Mouse (Mus musculus) limb, embryonic 13.5 days (tissue): ENCODE data around the gene Lyar. TPM values are rescaled to one million over a fixed set of nuclear protein-coding genes. Genes with fewer than 3 reads are reported as not detected.
A peak's percentile ranks its signal among the peaks of the same experiment; 100 is the strongest.

Source experiments
- ATAC-seq: fragments of 200-750 bp; cut with Nextera tagmentation; 2 replicates; pipeline ENCODE4 v1.8.0; 2017; ENCODE audit warnings: low read depth, moderate number of reproducible peaks, moderate TSS enrichment; ENCODE audit not compliant: low FRiP score
- H3K27ac ChIP-seq: fragments of 300-500 bp; sonication (generic); 2 replicates; pipeline ENCODE4 v1.5.1; 2015; ENCODE audit warnings: inconsistent platforms, mild to moderate bottlenecking, moderate library complexity
- H3K27me3 ChIP-seq: fragments of 300-500 bp; sonication (generic); 2 replicates; pipeline ENCODE4 v1.6.1; 2015; ENCODE audit warnings: mild to moderate bottlenecking, inconsistent platforms
- H3K36me3 ChIP-seq: fragments of 300-500 bp; sonication (generic); 2 replicates; pipeline ENCODE4 v1.6.1; 2015; ENCODE audit warnings: inconsistent platforms, mild to moderate bottlenecking, moderate library complexity
- H3K4me1 ChIP-seq: fragments of 300-500 bp; sonication (generic); 2 replicates; pipeline ENCODE4 v1.6.1; 2015; ENCODE audit warnings: inconsistent platforms
- H3K4me2 ChIP-seq: fragments of 300-500 bp; sonication (generic); replicated peaks from 2 replicates; pipeline ENCODE4 v1.6.1; 2015; ENCODE audit warnings: inconsistent platforms, mild to moderate bottlenecking, moderate library complexity
- H3K4me3 ChIP-seq: fragments of 300-500 bp; sonication (generic); 2 replicates; pipeline ENCODE4 v1.5.1; 2015; ENCODE audit warnings: moderate library complexity, mild to moderate bottlenecking, inconsistent platforms
- H3K9ac ChIP-seq: fragments of 300-500 bp; sonication (generic); 2 replicates; pipeline ENCODE4 v1.6.1; 2015; ENCODE audit warnings: mild to moderate bottlenecking, inconsistent platforms
- H3K9me3 ChIP-seq: fragments of 300-500 bp; sonication (generic); 2 replicates; pipeline ENCODE4 v1.6.1; 2016; ENCODE audit warnings: inconsistent platforms
- WGBS: fragments of 180-500 bp; shearing (Covaris S2); methylation state at CpG from one replicate; pipeline ENCODE4 v1.1.7; 2015; 5-methylcytosine and 5-hydroxymethylcytosine counted together
- polyA plus RNA-seq: library from polyadenylated mRNA; unstranded; fragments of >200 nt; fragmentation: Nextera tagmentation; extraction: Ambion mirVana; gene quantifications from 2 replicates; pipeline ENCODE4 v1.2.1, GENCODE M21; 2015

Gene Lyar
- polyA plus RNA-seq, result 115 and 118 TPM in 2 replicates

DNA sequence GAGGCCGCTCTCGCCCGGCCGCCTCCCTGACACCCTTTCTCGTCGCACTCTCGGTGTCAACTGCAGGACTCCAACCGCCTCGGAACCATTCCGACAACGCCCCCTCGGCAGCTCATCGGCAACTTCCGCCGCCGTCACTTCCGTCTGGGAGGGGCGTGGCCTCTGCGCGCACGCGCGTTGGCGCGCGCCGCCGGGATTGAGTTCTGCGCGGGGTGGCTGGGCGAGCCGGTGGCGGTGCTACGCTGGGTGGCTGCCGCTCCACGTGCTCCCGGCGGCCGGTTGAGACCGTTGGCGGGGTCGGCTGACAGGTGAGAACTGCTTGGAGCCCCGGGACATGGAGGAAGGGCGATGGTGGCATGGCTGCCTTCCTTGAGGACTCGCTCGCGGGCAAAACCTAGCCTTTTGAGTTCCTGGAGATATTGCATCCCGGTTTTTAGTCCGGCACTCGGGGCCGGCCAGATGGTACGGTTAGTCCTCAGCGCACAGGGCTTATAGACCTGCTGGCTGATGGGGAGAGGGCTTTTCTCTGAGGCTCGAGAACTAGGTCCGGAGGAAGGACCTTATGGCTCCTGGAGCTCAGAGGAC is at the start of gene Lyar, which contains the start of gene Zbtb49:
Gene Lyar (plus strand): TSS at position 143 of the 585 bp plus-strand sequence.
Gene Zbtb49 (minus strand): TSS at position 130 of the 585 bp plus-strand sequence.
- peak; percentile 93 for ATAC-seq
- Histone ChIP-seq H3K9ac (peak within 1 kb of the TSS; percentile 82), H3K9me3 (no peaks in the 10 kb centered on the region), H3K4me1 (peaks cover 21% of the 10 kb centered on the region), H3K36me3 (peaks cover 32% of the 10 kb centered on the region), H3K27me3 (no peaks in the 10 kb centered on the region), H3K27ac (peak within 1 kb of the TSS; percentile 33), H3K4me2 (peak within 1 kb of the TSS; percentile 92), H3K4me3 (peak within 1 kb of the TSS; percentile 92)
- WGBS, result under 1% methylated on average over 55 of the region's 55 CpGs

DNA sequence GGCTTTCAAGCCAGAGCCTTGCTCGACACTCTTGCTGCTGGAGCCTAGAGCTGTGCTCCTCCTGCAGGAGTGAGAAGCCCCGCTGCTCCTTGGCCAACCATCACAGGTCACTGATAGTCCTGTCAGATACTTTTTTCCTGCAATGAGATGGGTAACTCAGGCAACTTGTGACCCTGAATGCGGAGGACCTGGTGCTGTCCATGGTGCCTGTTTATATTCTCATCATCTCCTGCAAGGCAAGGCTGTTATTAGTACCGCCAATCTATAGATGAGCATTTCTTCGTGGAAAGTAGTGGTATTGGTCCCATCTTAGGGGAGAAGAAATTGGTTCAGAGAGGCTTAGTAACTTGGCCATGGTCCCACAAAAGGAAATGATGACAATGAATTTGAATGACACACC is 46.5 kb upstream of the Lyar start:
- H3K4me1 ChIP-seq, result no peaks in the 10 kb centered on the region
- H3K9ac ChIP-seq, result no peak overlapping the region
- no peak for ATAC-seq
- no peaks in the 10 kb centered on the region for H3K9me3 ChIP-seq
- H3K4me3 ChIP-seq, result no peak overlapping the region
- no peak overlapping the region for H3K27ac ChIP-seq
- H3K36me3 ChIP-seq, result no peaks in the 10 kb centered on the region
- WGBS, result 47% methylated on average over 5 of the region's 5 CpGs
- no peaks in the 10 kb centered on the region for H3K27me3 ChIP-seq
- no peak overlapping the region for H3K4me2 ChIP-seq

DNA sequence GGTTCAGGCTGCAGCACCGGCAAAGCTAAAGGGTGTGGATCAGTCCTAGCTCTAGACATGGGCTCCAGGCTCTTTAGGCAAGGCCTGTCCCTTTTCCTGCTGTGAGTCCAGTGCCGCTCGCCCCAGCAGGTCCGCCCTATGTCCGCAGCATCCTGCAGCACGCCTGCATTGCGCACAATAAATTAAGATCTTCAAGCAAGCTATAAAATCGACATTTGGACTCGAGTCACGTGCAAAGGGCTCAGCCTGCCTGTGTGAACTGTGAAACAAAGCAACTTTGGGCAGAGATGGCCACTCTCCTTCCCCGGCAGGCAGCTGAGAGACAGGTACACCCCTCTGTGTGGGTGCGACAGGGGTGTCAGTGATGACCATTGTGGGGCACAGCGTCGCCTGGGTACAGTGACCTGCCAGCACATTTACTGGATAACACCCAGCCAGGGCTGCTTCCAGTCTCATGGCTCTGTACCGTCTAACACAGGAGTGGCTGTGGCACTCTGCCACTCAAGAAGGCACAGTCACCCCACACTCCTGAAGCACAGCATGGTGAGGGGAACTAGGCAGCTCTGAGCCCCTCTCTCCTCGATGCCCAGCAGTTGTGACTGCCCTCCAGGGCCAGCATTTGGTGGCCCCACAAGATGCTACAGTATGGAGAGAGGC is 45.9 kb upstream of the Lyar start:
- no peak for ATAC-seq
- H3K27me3 ChIP-seq, result no peaks in the 10 kb centered on the region
- H3K9me3 ChIP-seq, result no peaks in the 10 kb centered on the region
- H3K9ac ChIP-seq, result no peak overlapping the region
- 68% methylated on average over 16 of the region's 16 CpGs for WGBS
- no peaks in the 10 kb centered on the region for H3K4me1 ChIP-seq
- no peak overlapping the region for H3K27ac ChIP-seq
- no peak overlapping the region for H3K4me2 ChIP-seq
- no peak overlapping the region for H3K4me3 ChIP-seq
- no peaks in the 10 kb centered on the region for H3K36me3 ChIP-seq

GRCm38 (mm10) chr5:38184688-38185285 is 35.5 kb upstream of the Lyar start:
- H3K9me3 ChIP-seq, result no peaks in the 10 kb centered on the region
- no peaks in the 10 kb centered on the region for H3K4me1 ChIP-seq
- no peak overlapping the region for H3K4me2 ChIP-seq
- 87% methylated on average over 6 of the region's 6 CpGs for WGBS
- H3K27me3 ChIP-seq, result no peaks in the 10 kb centered on the region
- no peak overlapping the region for H3K27ac ChIP-seq
- H3K9ac ChIP-seq, result no peak overlapping the region
- no peaks in the 10 kb centered on the region for H3K36me3 ChIP-seq
- no peak overlapping the region for H3K4me3 ChIP-seq
- ATAC-seq, result no peak

DNA sequence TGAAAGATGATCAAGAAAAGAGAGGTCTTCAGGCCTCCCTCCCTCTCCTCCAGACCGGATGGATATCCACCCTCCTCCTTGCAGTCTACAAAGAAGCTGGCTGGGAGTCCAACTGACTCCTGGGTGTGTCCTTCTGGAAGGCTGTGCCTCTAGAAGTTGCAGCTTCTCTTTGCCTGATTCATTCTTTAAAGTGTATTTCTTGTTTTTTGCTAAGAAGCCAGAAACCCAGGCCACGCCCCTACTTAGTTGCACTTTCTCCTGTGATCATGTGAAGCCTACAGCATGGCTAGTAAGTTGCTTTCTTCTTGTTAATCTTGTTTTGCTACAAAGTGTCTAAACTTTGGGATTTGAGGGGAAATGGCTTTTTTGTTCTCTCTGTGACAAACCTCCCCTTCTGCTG is 33.3 kb upstream of the Lyar start:
- Histone ChIP-seq H3K4me3 (no peak overlapping the region), H3K27me3 (no peaks in the 10 kb centered on the region), H3K9ac (no peak overlapping the region), H3K4me1 (no peaks in the 10 kb centered on the region), H3K9me3 (no peaks in the 10 kb centered on the region), H3K36me3 (no peaks in the 10 kb centered on the region), H3K4me2 (no peak overlapping the region), H3K27ac (no peak overlapping the region)
- 91% methylated on average over 2 of the region's 2 CpGs for WGBS
- ATAC-seq, result no peak

DNA sequence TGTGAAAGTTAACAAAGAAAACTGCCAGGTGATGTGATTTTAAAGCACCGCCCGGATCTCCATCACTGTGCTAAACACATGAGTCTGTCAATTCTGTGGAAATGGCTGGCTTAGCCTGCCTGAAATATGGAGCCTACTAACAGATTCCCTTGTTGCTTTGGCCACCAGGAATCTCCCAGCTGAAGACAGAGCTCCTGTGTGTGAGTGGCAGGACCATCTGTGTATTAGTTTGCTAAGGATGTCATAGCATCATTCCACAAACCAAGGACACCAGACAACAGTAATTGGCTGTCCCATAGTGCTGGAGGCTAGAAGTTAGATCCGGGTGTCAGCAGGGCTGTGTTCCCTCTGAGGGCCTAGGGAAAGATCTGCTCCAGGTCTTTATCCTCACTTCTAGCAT is 29.4 kb upstream of the Lyar start:
- H3K4me3 ChIP-seq, result no peak overlapping the region
- H3K9me3 ChIP-seq, result no peaks in the 10 kb centered on the region
- no peak overlapping the region for H3K9ac ChIP-seq
- no peaks in the 10 kb centered on the region for H3K27me3 ChIP-seq
- no peak overlapping the region for H3K4me2 ChIP-seq
- H3K36me3 ChIP-seq, result no peaks in the 10 kb centered on the region
- ATAC-seq, result no peak
- H3K27ac ChIP-seq, result no peak overlapping the region
- H3K4me1 ChIP-seq, result no peaks in the 10 kb centered on the region
- WGBS, result 87% methylated on average over 3 of the region's 3 CpGs

DNA sequence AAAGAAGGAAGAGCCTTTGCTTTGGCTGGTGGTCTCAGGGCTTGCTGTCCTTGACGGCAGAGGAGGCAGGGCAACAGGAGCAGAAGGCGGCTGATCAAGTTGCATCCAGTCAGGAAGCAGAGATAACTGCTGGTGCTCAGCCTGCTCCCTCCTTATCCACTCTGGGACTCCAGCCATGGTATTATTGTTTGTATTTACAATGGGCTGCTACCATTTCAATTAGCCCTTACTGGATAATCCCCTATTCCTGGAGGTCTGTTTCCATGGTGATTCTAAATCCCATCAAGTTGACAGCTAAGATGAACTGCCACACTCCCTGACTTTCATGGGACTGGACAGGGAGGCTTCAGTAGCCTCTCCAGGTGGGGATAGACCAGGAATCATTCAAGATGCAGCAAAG is 25.3 kb upstream of the Lyar start:
- H3K27ac ChIP-seq, result no peak overlapping the region

GRCm38 (mm10) chr5:38195941-38196340 is 24.3 kb upstream of the Lyar start:
- Histone ChIP-seq H3K9ac (no peak overlapping the region), H3K4me2 (no peak overlapping the region), H3K27me3 (no peaks in the 10 kb centered on the region), H3K36me3 (peaks cover 15% of the 10 kb centered on the region), H3K4me1 (no peaks in the 10 kb centered on the region), H3K27ac (no peak overlapping the region), H3K4me3 (no peak overlapping the region), H3K9me3 (no peaks in the 10 kb centered on the region)
- ATAC-seq, result no peak

More for the DNA sequence above, 25.3 kb upstream of the Lyar start:
- ATAC-seq, result no peak
- H3K4me2 ChIP-seq, result no peak overlapping the region
- no peaks in the 10 kb centered on the region for H3K9me3 ChIP-seq
- no peaks in the 10 kb centered on the region for H3K4me1 ChIP-seq
- no peak overlapping the region for H3K4me3 ChIP-seq
- H3K9ac ChIP-seq, result no peak overlapping the region
- no peaks in the 10 kb centered on the region for H3K27me3 ChIP-seq
- H3K36me3 ChIP-seq, result peaks cover 7% of the 10 kb centered on the region; the same call in 1 of the 2 replicates
- WGBS, result 54% methylated on average over 2 of the region's 2 CpGs

DNA sequence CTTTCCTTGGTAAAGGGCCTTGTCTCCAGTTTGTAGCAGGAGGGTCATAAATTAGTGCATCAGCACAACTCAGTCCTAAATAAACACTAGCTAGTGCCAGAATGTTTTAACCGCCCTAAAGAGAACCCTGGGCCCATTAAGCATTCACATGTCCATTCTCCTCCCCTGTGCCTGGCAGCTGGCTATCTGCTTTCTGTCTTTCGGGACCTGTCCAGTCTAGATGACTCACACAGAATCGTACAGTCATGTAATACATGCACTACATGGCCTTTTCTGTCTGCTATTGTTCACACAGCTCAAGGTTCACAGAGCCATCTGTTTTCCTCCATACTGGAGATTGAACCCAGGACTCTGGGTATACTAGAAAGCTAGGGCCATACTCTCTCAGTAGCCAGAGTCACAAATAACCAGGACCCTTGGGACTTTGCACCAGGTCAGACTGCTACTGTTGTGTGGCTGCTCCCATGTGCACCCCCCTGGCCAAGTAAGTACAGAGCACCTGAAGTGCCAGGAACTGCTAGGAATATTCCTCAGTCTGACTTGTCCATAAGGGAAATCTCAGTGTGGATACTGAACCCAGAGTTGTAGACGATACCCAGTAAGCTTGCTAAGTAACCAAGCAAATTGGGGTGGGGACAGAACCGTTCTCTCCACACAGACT is 23.3 kb upstream of the Lyar start:
- Histone ChIP-seq H3K27ac (no peak overlapping the region), H3K4me3 (no peak overlapping the region), H3K9me3 (no peaks in the 10 kb centered on the region), H3K4me1 (no peaks in the 10 kb centered on the region), H3K9ac (0 out of 2 replicates have a peak overlapping the region, but pooled peaks have one; percentile 4), H3K27me3 (no peaks in the 10 kb centered on the region), H3K36me3 (peaks cover 25% of the 10 kb centered on the region), H3K4me2 (no peak overlapping the region)
- WGBS, result 64% methylated on average over 5 of the region's 5 CpGs
- ATAC-seq, result no peak

DNA sequence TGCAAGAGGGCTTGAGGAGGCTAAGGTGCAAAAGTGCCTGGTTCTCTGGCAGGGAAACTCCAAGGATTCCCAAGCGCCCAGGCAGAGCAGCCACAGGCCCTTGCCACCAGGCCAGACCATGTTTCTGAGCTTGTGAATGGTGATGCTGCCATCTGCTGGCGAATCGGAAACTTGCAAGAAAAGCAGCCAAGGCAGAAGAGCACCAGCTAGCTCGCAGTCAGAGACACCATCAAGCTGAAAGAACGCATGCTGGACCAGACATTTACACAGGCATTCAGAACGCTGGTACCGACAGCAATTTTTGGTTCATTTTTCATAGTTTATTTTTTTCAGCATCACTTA is 22.8 kb upstream of the Lyar start:
- H3K27me3 ChIP-seq, result no peaks in the 10 kb centered on the region
- WGBS, result 21% methylated on average over 7 of the region's 7 CpGs

DNA sequence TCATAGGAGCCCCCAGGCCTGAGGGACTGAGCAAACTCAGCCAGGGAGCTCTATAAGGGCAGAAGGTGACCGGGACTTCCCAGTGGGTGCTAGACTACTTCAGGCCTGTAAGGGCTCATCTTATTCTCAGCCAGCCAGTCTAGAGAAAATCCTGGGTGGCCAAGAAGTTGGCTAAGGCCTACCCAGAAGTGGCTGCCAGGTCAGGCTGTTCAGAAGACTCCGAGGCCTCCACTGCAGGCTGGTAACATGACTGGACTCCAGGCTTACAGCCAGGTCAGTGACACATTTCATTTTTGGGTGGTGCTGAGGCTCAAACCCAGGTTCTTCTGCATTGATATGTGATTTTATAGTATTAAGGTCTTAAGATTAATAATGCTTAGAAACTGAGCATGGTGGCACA is 20.6 kb upstream of the Lyar start:
- Histone ChIP-seq H3K27ac (no peak overlapping the region), H3K27me3 (no peaks in the 10 kb centered on the region), H3K4me3 (no peak overlapping the region), H3K9me3 (no peaks in the 10 kb centered on the region), H3K4me1 (no peaks in the 10 kb centered on the region), H3K9ac (no peak overlapping the region), H3K36me3 (peaks cover 52% of the 10 kb centered on the region), H3K4me2 (no peak overlapping the region)
- WGBS, result 100% methylated on average over 2 of the region's 2 CpGs
- ATAC-seq, result no peak

More for the DNA sequence above, 22.8 kb upstream of the Lyar start:
- no peak overlapping the region for H3K9ac ChIP-seq
- peaks cover 30% of the 10 kb centered on the region for H3K36me3 ChIP-seq
- H3K4me1 ChIP-seq, result no peaks in the 10 kb centered on the region
- H3K9me3 ChIP-seq, result no peaks in the 10 kb centered on the region
- no peak overlapping the region for H3K4me2 ChIP-seq
- peak; percentile 62; the same call in 1 of the 2 replicates for ATAC-seq
- H3K27ac ChIP-seq, result no peak overlapping the region
- H3K4me3 ChIP-seq, result no peak overlapping the region

DNA sequence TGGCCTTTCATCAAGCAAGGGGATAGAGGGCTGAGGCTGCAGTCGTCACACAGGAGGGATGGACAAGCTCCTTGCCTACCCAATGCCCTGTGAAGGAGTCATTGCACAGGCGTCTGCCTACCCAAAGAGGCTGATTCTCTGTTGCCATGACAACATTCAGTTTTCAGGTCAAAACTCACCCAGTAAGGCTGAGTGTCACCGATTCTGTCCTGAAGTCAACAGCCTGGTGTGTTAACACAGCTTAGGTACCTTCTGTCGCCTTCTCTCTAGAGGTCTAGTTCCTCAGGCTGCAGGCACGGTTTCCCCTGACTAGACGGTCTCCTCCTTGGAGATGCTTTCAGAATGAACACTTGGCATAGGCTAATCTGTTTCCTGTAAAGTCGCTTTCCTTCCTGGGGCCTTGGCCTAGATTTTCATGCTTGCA is 15.0 kb upstream of the Lyar start:
- ATAC-seq, result no peak
- Histone ChIP-seq H3K36me3 (peaks cover 90% of the 10 kb centered on the region), H3K9me3 (no peaks in the 10 kb centered on the region), H3K27ac (no peak overlapping the region), H3K4me3 (no peak overlapping the region), H3K4me2 (no peak overlapping the region), H3K9ac (no peak overlapping the region), H3K27me3 (no peaks in the 10 kb centered on the region), H3K4me1 (no peaks in the 10 kb centered on the region)
- WGBS, result 91% methylated on average over 7 of the region's 7 CpGs
